In the genomic region with DNA sequence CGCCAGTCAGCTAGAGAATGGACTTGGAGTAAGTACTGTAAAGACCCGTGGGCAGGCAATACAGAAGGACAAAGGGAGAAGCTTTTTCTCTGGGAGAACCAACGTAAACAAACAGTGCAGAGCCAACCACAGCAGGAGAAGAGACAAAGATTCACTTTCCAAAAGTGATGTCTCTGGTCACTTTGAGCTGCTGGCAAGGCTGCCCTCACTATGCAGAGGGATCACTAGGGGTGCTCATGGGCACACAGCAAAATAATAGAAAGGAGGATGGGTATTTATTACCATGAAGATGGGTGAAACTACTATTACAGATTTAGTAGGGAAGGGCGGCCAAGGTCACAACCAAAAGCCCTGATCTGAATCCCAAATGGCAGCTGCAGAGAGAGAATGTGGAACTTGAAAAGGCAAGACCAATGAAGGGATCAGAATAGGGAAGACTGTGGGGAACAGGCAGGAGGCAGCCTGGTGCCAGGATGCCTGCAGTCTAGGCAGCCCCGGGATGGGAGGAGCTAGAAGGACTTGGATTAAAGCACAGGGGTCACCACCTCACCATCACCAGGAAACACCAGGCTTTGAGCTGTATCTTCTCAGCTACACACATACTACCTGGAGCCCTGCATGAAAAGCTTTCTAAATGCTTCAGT, we compare ENCODE assay signal across 19 mouse cellular contexts.
DNase-seq lines count a peak whose midpoint lies in the region; ATAC-seq and TF ChIP-seq lines count a peak whose summit lies in the region.
"Had no signal": no experiment of that assay in that cellular context is flagged by ENCODE, and none has a peak within 500 bp of the region (broad histone marks: within the 10 kb centered on the region; RNA-seq: fewer than 3 reads in every experiment).

No protein-coding gene starts in this region.

- H3K4me3 ChIP-seq in hindbrain, embryonic 14.5 days (replicated peaks; ENCODE audit: low read length): no peak overlapping the region
- no peak overlapping the region for H3K4me3 ChIP-seq in hindbrain, embryonic 11.5 days (ENCODE audit: low read depth, low read length)
- no peak overlapping the region for H3K4me3 ChIP-seq in midbrain, embryonic 11.5 days (ENCODE audit: low read depth, low read length)
- no peak overlapping the region for H3K4me3 ChIP-seq in midbrain, embryonic 14.5 days (replicated peaks; ENCODE audit: low read depth, low read length)
- H3K4me3 ChIP-seq in hindbrain, postnatal 0 days (ENCODE audit: low read length): no peak overlapping the region
- H3K4me3 ChIP-seq in neural tube, embryonic 13.5 days: no peak overlapping the region
- H3K4me3 ChIP-seq in heart, embryonic 11.5 days (ENCODE audit: low read depth, low read length): no peak overlapping the region
- H3K4me3 ChIP-seq: embryonic facial prominence, embryonic 12.5 days; forebrain, embryonic 12.5 days; heart, adult 2 months; heart, embryonic 12.5 days; hindbrain, embryonic 15.5 days had no signal

- ATAC-seq in hindbrain, embryonic 14.5 days (ENCODE audit: low FRiP score): no peak; the same call in 1 of the 2 replicates
- ATAC-seq in hindbrain, embryonic 11.5 days (ENCODE audit: low FRiP score): no peak
- ATAC-seq in midbrain, embryonic 11.5 days (ENCODE audit: low FRiP score): no peak
- ATAC-seq in midbrain, embryonic 14.5 days (ENCODE audit: low FRiP score, low TSS enrichment): no peak
- no peak for ATAC-seq in hindbrain, postnatal 0 days
- peak; percentile 87 for ATAC-seq in neural tube, embryonic 13.5 days (ENCODE audit: low read depth)
- ATAC-seq in heart, embryonic 11.5 days (replicated peaks; ENCODE audit: insufficient number of reproducible peaks, low FRiP score, low TSS enrichment): no peak
- ATAC-seq: forebrain, embryonic 16.5 days had no signal

- H3K27ac ChIP-seq in hindbrain, embryonic 14.5 days: no peak overlapping the region
- no peak overlapping the region for H3K27ac ChIP-seq in hindbrain, embryonic 11.5 days (ENCODE audit: low read depth, low read length)
- H3K27ac ChIP-seq in midbrain, embryonic 11.5 days (ENCODE audit: low read depth, low read length): no peak overlapping the region; the same call in 1 of the 2 replicates
- H3K27ac ChIP-seq in midbrain, embryonic 14.5 days (replicated peaks; ENCODE audit: low read depth, low read length): no peak overlapping the region
- H3K27ac ChIP-seq in hindbrain, postnatal 0 days: no peak overlapping the region
- H3K27ac ChIP-seq in neural tube, embryonic 13.5 days (replicated peaks): no peak overlapping the region
- H3K27ac ChIP-seq in heart, embryonic 11.5 days (ENCODE audit: low read depth, low read length): no peak overlapping the region
- H3K27ac ChIP-seq: embryonic facial prominence, embryonic 12.5 days; forebrain, embryonic 12.5 days; heart, adult 2 months; hindbrain, embryonic 15.5 days had no signal

- H3K36me3 ChIP-seq in hindbrain, embryonic 14.5 days (replicated peaks; ENCODE audit: control insufficient read depth, insufficient read depth): no peaks in the 10 kb centered on the region
- no peaks in the 10 kb centered on the region for H3K36me3 ChIP-seq in hindbrain, embryonic 11.5 days (ENCODE audit: control insufficient read depth, insufficient read depth, low read length)
- H3K36me3 ChIP-seq in midbrain, embryonic 11.5 days (ENCODE audit: control insufficient read depth, insufficient read depth, low read length): no peaks in the 10 kb centered on the region
- no peaks in the 10 kb centered on the region for H3K36me3 ChIP-seq in midbrain, embryonic 14.5 days (ENCODE audit: control insufficient read depth, insufficient read depth, low read length)
- no peaks in the 10 kb centered on the region for H3K36me3 ChIP-seq in hindbrain, postnatal 0 days (ENCODE audit: insufficient read depth, low read length)
- no peaks in the 10 kb centered on the region for H3K36me3 ChIP-seq in neural tube, embryonic 13.5 days
- H3K36me3 ChIP-seq in heart, embryonic 11.5 days (ENCODE audit: control insufficient read depth, insufficient read depth, low read length): no peaks in the 10 kb centered on the region
- H3K36me3 ChIP-seq: embryonic facial prominence, embryonic 12.5 days; forebrain, embryonic 12.5 days; heart, embryonic 12.5 days; hindbrain, embryonic 15.5 days had no signal

- H3K9ac ChIP-seq in hindbrain, embryonic 14.5 days: no peak overlapping the region
- no peak overlapping the region for H3K9ac ChIP-seq in hindbrain, embryonic 11.5 days (ENCODE audit: low read depth, low read length)
- no peak overlapping the region for H3K9ac ChIP-seq in midbrain, embryonic 11.5 days (ENCODE audit: low read length)
- H3K9ac ChIP-seq in midbrain, embryonic 14.5 days (replicated peaks; ENCODE audit: low read length): no peak overlapping the region
- no peak overlapping the region for H3K9ac ChIP-seq in hindbrain, postnatal 0 days (replicated peaks; ENCODE audit: low read length)
- no peak overlapping the region for H3K9ac ChIP-seq in neural tube, embryonic 13.5 days
- H3K9ac ChIP-seq in heart, embryonic 11.5 days (ENCODE audit: low read depth, low read length): no peak overlapping the region
- H3K9ac ChIP-seq: embryonic facial prominence, embryonic 12.5 days; forebrain, embryonic 12.5 days; heart, embryonic 12.5 days; hindbrain, embryonic 15.5 days had no signal

- H3K4me2 ChIP-seq in hindbrain, embryonic 14.5 days (replicated peaks): no peak overlapping the region
- no peak overlapping the region for H3K4me2 ChIP-seq in hindbrain, embryonic 11.5 days (replicated peaks; ENCODE audit: low read depth, low read length)
- H3K4me2 ChIP-seq in midbrain, embryonic 11.5 days: no peak overlapping the region
- no peak overlapping the region for H3K4me2 ChIP-seq in midbrain, embryonic 14.5 days (ENCODE audit: low read length)
- no peak overlapping the region for H3K4me2 ChIP-seq in hindbrain, postnatal 0 days (ENCODE audit: low read depth, low read length)
- no peak overlapping the region for H3K4me2 ChIP-seq in neural tube, embryonic 13.5 days
- H3K4me2 ChIP-seq in heart, embryonic 11.5 days: no peak overlapping the region
- H3K4me2 ChIP-seq: embryonic facial prominence, embryonic 12.5 days; forebrain, embryonic 12.5 days; heart, embryonic 12.5 days; hindbrain, embryonic 15.5 days had no signal

- WGBS in hindbrain, embryonic 14.5 days: 35% methylated on average over 5 of the region's 5 CpGs
- WGBS in hindbrain, embryonic 11.5 days: 38% methylated on average over 5 of the region's 5 CpGs
- WGBS in midbrain, embryonic 11.5 days: 35% methylated on average over 5 of the region's 5 CpGs
- 25% methylated on average over 5 of the region's 5 CpGs for WGBS in midbrain, embryonic 14.5 days
- WGBS in hindbrain, postnatal 0 days: 23% methylated on average over 5 of the region's 5 CpGs
- WGBS in neural tube, embryonic 13.5 days: 21% methylated on average over 5 of the region's 5 CpGs
- WGBS in heart, embryonic 11.5 days (ENCODE audit: insufficient replicate concordance): 59% methylated on average over 5 of the region's 5 CpGs

- H3K9me3 ChIP-seq in hindbrain, embryonic 14.5 days (ENCODE audit: control insufficient read depth, low read length): no peaks in the 10 kb centered on the region
- no peaks in the 10 kb centered on the region for H3K9me3 ChIP-seq in hindbrain, embryonic 11.5 days (ENCODE audit: control insufficient read depth, low read length)
- H3K9me3 ChIP-seq in midbrain, embryonic 11.5 days (ENCODE audit: control insufficient read depth, low read length): no peaks in the 10 kb centered on the region
- no peaks in the 10 kb centered on the region for H3K9me3 ChIP-seq in midbrain, embryonic 14.5 days (ENCODE audit: control insufficient read depth, low read length)
- H3K9me3 ChIP-seq in hindbrain, postnatal 0 days (ENCODE audit: low read length): no peaks in the 10 kb centered on the region
- no peaks in the 10 kb centered on the region for H3K9me3 ChIP-seq in neural tube, embryonic 13.5 days
- no peaks in the 10 kb centered on the region for H3K9me3 ChIP-seq in heart, embryonic 11.5 days (replicated peaks; ENCODE audit: control insufficient read depth, low read length)
- H3K9me3 ChIP-seq: embryonic facial prominence, embryonic 12.5 days; heart, embryonic 12.5 days; hindbrain, embryonic 15.5 days had no signal

- no peaks in the 10 kb centered on the region for H3K4me1 ChIP-seq in hindbrain, embryonic 14.5 days (replicated peaks; ENCODE audit: control insufficient read depth, insufficient read depth, low read length)
- H3K4me1 ChIP-seq in hindbrain, embryonic 11.5 days (replicated peaks; ENCODE audit: control insufficient read depth, insufficient read depth, low read length): no peaks in the 10 kb centered on the region; the same call in 1 of the 2 replicates
- H3K4me1 ChIP-seq in midbrain, embryonic 11.5 days (ENCODE audit: control insufficient read depth, insufficient read depth, low read length): peaks cover 8% of the 10 kb centered on the region
- H3K4me1 ChIP-seq in midbrain, embryonic 14.5 days (ENCODE audit: control insufficient read depth, insufficient read depth, low read length): no peaks in the 10 kb centered on the region
- H3K4me1 ChIP-seq in hindbrain, postnatal 0 days (ENCODE audit: insufficient read depth, low read length): peaks cover 4% of the 10 kb centered on the region; the same call in 1 of the 2 replicates
- peaks cover 24% of the 10 kb centered on the region for H3K4me1 ChIP-seq in neural tube, embryonic 13.5 days (replicated peaks)
- H3K4me1 ChIP-seq in heart, embryonic 11.5 days (ENCODE audit: control insufficient read depth, insufficient read depth, low read length): no peaks in the 10 kb centered on the region
- H3K4me1 ChIP-seq: heart, embryonic 12.5 days had no signal

- DNase-seq in hindbrain, embryonic 14.5 days (ENCODE audit: low spot score): peak; percentile 32
- DNase-seq in hindbrain, embryonic 11.5 days (ENCODE audit: low spot score): no peak
- peak; percentile 84 for DNase-seq in midbrain, embryonic 11.5 days (ENCODE audit: low spot score, missing footprints)
- no peak for DNase-seq in midbrain, embryonic 14.5 days
- peak; percentile 13 for DNase-seq in hindbrain, postnatal 0 days (ENCODE audit: low spot score)
- no peak for DNase-seq in heart, adult 18-20 months
- DNase-seq: adrenal gland, postnatal 10 days; cerebellum, adult 18-20 months; cerebellum, adult 9-11 months; cerebellum, postnatal 36 days; gastrocnemius, postnatal 10 days; heart, adult 2 months had no signal

- no peak for TF ChIP-seq CTCF in hindbrain, postnatal 0 days (IDR thresholded peaks at IDR 0.05; ENCODE audit: low read depth)

- H3K27me3 ChIP-seq in hindbrain, embryonic 14.5 days (ENCODE audit: control insufficient read depth, insufficient read depth, low read length): no peaks in the 10 kb centered on the region
- H3K27me3 ChIP-seq in hindbrain, embryonic 11.5 days (ENCODE audit: control insufficient read depth, insufficient read depth, low read length): no peaks in the 10 kb centered on the region
- no peaks in the 10 kb centered on the region for H3K27me3 ChIP-seq in midbrain, embryonic 11.5 days (ENCODE audit: control insufficient read depth, insufficient read depth, low read length)
- H3K27me3 ChIP-seq in midbrain, embryonic 14.5 days (ENCODE audit: control insufficient read depth, insufficient read depth, low read length): no peaks in the 10 kb centered on the region
- H3K27me3 ChIP-seq in hindbrain, postnatal 0 days (ENCODE audit: insufficient read depth, low read length): no peaks in the 10 kb centered on the region
- no peaks in the 10 kb centered on the region for H3K27me3 ChIP-seq in neural tube, embryonic 13.5 days
- H3K27me3 ChIP-seq in heart, embryonic 11.5 days (ENCODE audit: control insufficient read depth, insufficient read depth, low read length): no peaks in the 10 kb centered on the region
- H3K27me3 ChIP-seq: embryonic facial prominence, embryonic 12.5 days; heart, embryonic 12.5 days; hindbrain, embryonic 15.5 days had no signal

Comparison
In these comparisons a context has a peak if more than half of its experiments do, and no peak if none do; other contexts are left out.
1. DNase-seq: peak in hindbrain, embryonic 14.5 days (single experiment), midbrain, embryonic 11.5 days (single experiment) and hindbrain, postnatal 0 days (single experiment); none in hindbrain, embryonic 11.5 days (single experiment), midbrain, embryonic 14.5 days (single experiment) and heart, adult 18-20 months (0 of 2).